Mouse (Mus musculus) mesoderm, embryonic 11.5 days (tissue): ENCODE data around the gene Mfap2.
A peak's percentile ranks its signal among the peaks of the same experiment; 100 is the strongest.

Experiments used
- DNase-seq: peaks from one replicate; pipeline ENCODE4 v3.0.0-alpha.2; 2012; ENCODE audit warnings: low read depth, low spot score

Gene Mfap2

DNA sequence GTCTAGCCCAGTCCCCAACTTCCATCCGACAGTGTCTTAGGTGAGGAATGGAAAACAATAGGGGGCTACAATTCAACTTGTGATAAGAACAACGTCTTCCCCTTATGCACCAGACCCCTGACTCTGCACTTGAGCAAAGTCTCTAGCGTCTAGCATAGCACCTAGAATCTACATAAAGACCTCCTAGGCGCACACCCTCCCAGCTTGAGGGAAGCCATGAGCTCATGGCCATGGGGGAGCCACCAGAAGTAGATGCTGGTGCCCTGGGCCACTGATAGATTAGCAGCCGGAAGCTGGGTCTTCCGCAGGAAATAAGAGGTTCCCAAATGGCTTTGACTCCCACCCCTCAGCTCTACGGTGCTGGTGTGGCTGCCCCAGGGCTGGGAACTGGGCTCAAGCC, 22.7 kb upstream of the Mfap2 start:
- DNase-seq: no peak

DNA sequence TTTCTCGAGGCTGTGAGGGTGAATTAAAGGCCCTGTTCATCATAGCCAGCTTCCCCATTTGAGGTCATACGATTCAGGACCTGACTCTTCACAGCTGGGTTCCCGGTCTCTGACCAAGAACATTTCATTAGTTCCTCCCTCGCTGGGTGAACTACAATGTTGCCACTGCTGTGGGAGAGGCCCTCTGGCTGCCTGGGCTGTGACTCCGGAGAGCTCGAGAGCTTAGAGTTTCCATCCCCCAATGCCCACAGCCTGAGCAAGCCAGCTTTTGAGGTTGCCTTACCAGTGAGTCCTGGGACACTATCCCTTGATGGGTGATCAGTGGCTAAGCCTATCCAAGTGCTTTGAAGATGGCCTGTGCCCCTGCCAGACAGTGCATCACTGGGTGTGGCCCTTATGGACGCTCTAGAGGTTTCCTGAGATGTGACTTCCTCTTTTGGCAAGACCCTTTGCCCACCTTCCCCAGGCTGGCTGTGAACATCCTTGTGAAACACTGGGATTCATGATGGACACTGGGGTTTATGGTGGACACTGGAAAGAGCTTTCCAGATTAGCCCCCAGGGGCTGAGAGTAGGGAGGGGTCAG, 21.4 kb upstream of the Mfap2 start:
- DNase-seq: no peak

GRCm38 (mm10) chr4:140989447-140989846, 20.8 kb upstream of the Mfap2 start:
- DNase-seq: no peak

DNA sequence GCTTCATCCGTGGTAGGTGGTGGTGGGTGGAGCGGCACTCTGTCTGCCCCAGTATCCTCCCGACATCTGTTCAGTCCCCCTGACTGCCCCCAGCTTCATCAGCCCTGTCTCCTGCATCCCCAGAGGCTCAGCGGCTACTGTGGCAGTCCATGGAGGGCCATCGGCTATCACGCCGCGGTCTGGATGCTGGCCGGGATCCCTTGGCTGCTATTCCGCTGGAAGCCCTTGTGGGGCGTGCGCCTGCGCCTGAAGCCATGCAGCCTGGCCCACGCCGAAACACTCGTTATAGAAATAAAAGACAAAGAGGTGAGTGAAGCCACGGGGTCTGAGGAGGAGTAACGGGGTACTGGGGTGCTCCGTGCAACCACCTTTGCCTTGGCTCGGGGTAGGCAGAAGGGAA, 18.0 kb upstream of the Mfap2 start:
- DNase-seq: no peak

DNA sequence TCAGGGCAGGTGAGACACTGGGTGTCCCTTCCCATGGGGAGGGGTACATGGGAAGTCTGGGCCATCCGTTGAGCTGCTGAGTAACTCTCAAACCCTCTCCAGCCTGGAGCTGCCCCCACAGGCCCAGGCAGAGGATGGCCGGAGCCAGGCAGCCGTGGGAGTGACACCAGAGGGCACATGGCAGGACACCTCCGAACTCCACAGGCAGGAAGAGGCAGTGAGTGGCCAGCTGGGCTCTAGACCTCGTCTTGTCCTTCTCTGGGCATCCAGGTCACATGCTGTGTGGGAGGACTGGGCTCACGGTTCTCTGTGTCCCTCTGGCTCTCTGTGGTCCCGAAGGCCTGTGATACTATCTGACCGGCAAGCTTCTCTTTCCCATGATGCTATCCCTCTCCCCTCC, 16.4 kb upstream of the Mfap2 start:
- no peak for DNase-seq

DNA sequence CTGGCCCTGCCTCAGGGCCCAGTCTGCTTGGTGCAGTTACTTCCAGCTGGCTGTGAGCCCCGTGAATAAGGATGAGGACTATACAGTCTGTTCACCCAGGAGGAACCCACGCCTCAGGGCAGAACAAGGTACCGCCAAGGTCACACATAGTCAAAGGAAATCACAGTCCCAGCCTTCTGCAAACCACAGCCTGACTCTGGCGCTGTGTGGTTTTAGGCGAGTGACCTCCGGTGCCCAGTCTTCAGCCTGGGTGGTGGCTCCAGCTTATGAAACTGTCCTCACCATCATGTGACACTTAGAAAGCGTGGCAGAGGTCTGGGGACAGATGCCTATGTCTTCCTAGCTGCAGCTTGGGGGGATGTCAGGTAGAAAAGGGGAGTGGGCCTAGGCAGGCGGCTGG, 14.4 kb upstream of the Mfap2 start:
- no peak for DNase-seq

DNA sequence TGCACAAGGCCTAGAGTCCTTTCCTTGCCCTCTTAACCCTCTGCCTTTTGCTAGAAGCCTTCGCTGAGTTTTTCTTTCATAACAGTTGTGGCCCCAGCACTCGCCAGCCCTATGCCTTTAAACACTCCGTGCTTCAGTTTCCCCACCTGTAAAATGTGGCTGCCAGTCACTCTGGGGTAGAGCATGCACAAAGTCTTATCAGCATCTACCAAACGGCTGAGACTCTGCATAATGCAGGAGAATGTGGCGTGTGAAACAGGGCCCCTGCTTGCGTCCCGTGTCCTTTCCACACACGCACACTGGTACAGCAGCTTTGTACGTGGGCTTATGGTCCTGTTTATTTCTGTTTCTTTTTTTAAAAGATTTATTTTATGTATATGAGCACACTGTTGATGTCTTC, 13.4 kb upstream of the Mfap2 start:
- DNase-seq: no peak

- DNase-seq: no peak
These were observed 4.2 kb upstream of the Mfap2 start for GRCm38 (mm10) chr4:141005983-141006382.

DNA sequence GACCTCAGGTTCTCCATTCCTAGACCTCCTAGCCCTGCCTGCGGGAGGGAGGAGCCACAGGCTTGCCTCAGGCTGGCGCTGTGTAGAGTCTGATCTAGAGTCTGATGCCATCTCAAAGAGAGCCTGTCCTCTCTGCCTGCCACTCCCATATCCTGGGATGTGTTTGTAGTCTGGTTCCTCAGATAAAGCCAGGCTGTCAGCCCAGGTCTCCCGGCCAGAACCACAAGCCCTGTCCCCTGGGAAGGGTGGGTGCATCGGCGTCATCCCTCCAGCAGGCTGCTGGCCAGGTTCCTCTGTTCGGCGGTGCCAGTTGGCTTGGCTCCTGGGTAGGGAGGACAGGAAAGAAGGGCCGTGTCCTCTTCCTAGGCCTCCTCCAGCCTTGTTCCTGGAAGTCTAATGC, 2.2 kb upstream of the Mfap2 start:
- no peak for DNase-seq

DNA sequence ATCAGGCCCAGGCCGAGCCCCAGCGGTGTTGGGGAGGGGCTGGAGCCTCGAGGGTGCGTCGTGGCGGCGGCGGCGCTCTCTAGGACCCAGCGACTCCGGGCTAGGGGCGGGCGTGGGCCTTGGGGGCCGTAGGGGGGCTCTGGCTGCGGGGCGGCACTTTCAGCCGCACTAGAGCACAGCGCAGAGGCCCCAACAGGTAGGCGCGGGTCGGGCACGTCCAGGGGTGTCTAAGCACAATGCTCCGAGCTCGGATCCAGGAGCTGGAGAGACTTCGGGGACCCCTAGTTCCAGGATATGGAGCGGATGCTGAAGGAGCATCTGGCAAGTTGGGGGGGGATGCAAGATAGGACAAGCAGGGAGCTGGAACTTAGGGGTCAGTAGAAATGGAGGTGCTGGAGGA, 308 bp downstream of the Mfap2 start:
- DNase-seq: peak; percentile 67

DNA sequence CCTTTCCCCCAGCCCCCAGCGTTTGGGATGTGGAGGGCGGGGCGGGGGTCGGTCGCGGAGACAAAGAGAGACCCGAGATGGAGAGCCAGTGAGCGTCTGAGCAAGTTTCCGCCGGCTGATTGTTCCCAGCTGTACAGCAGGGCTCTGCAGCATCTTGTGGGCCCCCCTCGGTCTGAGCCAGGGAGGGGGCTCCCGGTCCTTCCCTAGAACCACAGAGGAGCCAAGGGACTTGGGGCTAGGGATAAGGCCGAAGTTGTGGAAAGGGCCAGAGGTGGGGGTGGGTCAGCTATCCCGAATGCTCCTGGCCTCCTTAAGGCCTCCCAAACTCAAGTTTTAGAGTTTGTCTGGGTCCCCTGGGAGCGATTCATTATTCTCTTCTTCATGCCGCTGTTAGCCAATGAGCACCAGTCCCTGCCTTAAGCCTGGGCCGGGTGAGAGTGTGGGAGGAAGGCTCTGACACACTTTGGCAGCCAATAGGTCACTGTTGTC, 767 bp downstream of the Mfap2 start:
- DNase-seq: peak; percentile 82

- peak; percentile 25 for DNase-seq
These were observed 1.5 kb downstream of the Mfap2 start for GRCm38 (mm10) chr4:141011556-141012328.

DNA sequence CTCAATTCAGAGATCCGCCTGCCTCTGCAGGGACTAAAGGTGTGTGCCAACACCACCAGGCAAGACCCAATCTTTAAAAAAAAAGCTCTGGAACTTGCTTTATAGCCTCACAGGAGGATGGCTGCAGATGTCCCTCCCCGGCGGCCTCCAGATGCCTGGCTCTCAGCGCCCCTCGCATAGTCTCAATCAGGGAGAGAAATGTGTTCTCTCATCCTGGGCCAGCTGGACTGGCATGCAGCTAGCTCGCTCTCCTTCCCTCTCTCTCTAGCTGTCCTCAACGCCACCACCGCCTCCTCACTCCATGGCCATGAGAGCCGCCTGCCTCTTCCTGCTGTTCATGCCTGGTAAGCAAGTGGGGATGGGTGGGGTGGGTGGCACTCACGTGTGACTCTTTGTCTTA, 2.3 kb downstream of the Mfap2 start:
- DNase-seq: no peak

- no peak for DNase-seq
These were observed 3.9 kb downstream of the Mfap2 start for GRCm38 (mm10) chr4:141014114-141014513.

GRCm38 (mm10) chr4:141014856-141015255, 4.6 kb downstream of the Mfap2 start:
- no peak for DNase-seq

DNA sequence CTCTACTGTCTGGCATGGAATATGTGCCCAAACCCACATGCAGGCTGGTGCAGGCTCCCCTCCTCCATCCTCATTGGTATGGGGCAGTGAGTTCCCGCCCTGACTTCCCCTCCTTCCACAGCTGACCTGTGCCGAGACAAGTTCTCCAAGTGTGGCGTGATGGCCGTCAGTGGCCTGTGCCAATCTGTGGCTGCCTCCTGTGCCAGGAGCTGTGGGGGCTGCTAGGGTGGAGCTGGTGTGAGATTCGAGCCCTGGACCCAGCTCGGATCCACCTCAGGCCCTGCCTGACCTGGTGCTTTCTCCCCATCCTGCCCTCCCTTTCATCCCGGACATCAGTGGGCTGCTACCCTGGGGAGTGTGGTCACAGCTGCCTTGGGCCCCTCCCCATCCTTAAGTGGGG, 5.1 kb downstream of the Mfap2 start:
- no peak for DNase-seq

- no peak for DNase-seq
These were observed 6.1 kb downstream of the Mfap2 start for GRCm38 (mm10) chr4:141016311-141016710.

DNA sequence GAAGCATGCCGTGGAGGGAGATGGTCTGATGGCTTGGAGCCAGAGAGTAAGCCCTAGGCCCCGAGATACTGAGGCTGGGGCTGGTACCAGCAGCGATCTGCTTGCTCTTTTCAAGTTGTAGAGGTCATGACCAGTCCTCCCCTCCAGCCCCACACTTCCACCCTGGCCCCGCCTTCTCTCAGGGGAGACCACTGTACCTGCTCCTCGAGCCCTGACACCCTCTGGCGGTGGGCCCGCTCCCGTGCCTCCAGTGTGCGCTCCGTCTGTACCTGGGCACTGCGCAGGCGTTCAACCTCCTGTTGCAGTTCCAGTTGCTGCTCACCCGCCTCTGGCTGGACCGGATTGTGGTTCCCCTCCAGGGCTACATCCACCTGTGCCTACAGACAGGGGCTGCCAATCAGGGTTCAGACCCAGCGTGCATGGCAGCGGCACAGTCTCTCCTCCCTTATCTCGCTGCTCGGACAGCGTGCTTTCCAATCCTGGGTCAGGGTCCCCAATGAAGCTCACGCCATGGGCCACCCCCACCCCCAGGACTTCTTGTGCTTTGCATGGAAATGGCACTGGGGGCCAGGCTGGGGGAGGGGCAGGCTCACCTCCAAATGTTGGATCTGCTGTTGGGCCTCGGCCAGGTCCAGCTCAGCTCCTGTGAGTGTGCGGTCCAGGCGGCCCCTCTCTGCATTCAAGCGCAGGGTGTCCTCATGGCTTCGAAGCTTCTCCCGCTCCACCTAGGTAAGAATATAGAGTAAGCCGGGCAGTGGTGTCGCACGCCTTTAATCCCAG, 7.6 kb downstream of the Mfap2 start:
- DNase-seq: no peak

DNA sequence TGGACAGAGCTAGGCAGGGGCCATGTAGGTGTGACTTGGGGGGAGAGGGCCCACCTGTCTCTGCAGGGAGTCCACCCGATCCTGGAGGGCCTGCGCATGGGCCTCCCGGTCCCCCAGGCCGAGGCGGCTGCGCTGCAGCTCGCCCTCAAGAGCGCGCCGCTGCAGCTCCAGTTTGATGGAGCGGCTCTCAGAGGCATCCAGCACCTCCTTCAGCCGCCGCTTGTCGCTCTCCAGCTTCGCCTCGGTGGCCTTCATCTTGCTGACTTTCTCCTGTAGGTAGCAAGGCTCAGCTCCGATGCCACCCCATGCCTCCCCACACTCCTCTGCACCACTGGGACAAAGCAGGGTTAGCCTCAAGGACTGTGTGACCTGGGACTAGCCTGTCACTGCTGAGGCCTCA, 10.0 kb downstream of the Mfap2 start:
- no peak for DNase-seq

- DNase-seq: peak; percentile 35
These were observed 10.8 kb downstream of the Mfap2 start for GRCm38 (mm10) chr4:141020811-141021613.

- DNase-seq: no peak
These were observed 11.4 kb downstream of the Mfap2 start for GRCm38 (mm10) chr4:141021614-141021929.

GRCm38 (mm10) chr4:141024052-141024451, 13.8 kb downstream of the Mfap2 start:
- no peak for DNase-seq
